Mouse (Mus musculus) urinary bladder, postnatal 4 days (tissue): ENCODE measurements around the gene Cox7a2.

Source experiments
- DNase-seq, 2 experiments: peaks; one replicate each; pipeline ENCODE4 v3.0.0; 2021 to 2022; ENCODE audit warnings: low spot score in 2 of 2

Cox7a2 gene

GRCm38 (mm10) chr9:79759385-79760005 lies at the start of gene Cox7a2:
Gene Cox7a2 (minus strand): TSS chr9:79759878.
- DNase-seq, result peak; percentile 92 to 93

GRCm38 (mm10) chr9:79809411-79809810 lies 49.7 kb upstream of the Cox7a2 start:
- no peak for DNase-seq

GRCm38 (mm10) chr9:79807178-79807577 lies 47.5 kb upstream of the Cox7a2 start:
- DNase-seq, result no peak

GRCm38 (mm10) chr9:79806317-79807075 lies 46.8 kb upstream of the Cox7a2 start:
- DNase-seq, result no peak

GRCm38 (mm10) chr9:79805426-79805825 lies 45.7 kb upstream of the Cox7a2 start:
- DNase-seq, result no peak

GRCm38 (mm10) chr9:79796461-79797135 lies 36.9 kb upstream of the Cox7a2 start:
- no peak for DNase-seq

GRCm38 (mm10) chr9:79795076-79795475 lies 35.4 kb upstream of the Cox7a2 start:
- no peak for DNase-seq

GRCm38 (mm10) chr9:79792841-79793835 lies 33.5 kb upstream of the Cox7a2 start, which contains the start of gene Tmem30a:
Gene Tmem30a (minus strand): TSS chr9:79793507.
- peak; percentile 91 to 95 for DNase-seq

- DNase-seq, result no peak
Measured at GRCm38 (mm10) chr9:79785794-79786085, 26.1 kb upstream of the Cox7a2 start.

GRCm38 (mm10) chr9:79784934-79785793 lies 25.5 kb upstream of the Cox7a2 start:
- DNase-seq, result no peak

GRCm38 (mm10) chr9:79784439-79784838 lies 24.8 kb upstream of the Cox7a2 start:
- no peak for DNase-seq

- no peak for DNase-seq
Measured at GRCm38 (mm10) chr9:79779354-79779753, 19.7 kb upstream of the Cox7a2 start.

GRCm38 (mm10) chr9:79766991-79767545 lies 7.4 kb upstream of the Cox7a2 start:
- no peak for DNase-seq

GRCm38 (mm10) chr9:79765329-79765728 lies 5.7 kb upstream of the Cox7a2 start:
- DNase-seq, result no peak

- no peak for DNase-seq
Measured at GRCm38 (mm10) chr9:79762519-79762918, 2.8 kb upstream of the Cox7a2 start.

- no peak for DNase-seq
Measured at GRCm38 (mm10) chr9:79760076-79760475, 398 bp upstream of the Cox7a2 start.

- no peak for DNase-seq
Measured at GRCm38 (mm10) chr9:79755311-79755710, 4.4 kb downstream of the Cox7a2 start.

GRCm38 (mm10) chr9:79751846-79752245 lies 7.8 kb downstream of the Cox7a2 start:
- DNase-seq, result no peak

- DNase-seq, result no peak
Measured at GRCm38 (mm10) chr9:79750709-79751108, 9.0 kb downstream of the Cox7a2 start.

GRCm38 (mm10) chr9:79745036-79745435 lies 14.6 kb downstream of the Cox7a2 start:
- no peak for DNase-seq
